Mouse (Mus musculus) liver, embryonic 15.5 days (tissue): ENCODE data around the gene Nid1. TPM values are rescaled to one million over a fixed set of nuclear protein-coding genes. Genes with fewer than 3 reads are reported as not detected.

Source experiments
- ATAC-seq: fragments of 200-750 bp; cut with Nextera tagmentation; 2 replicates; pipeline ENCODE4 v1.8.0; 2017; ENCODE audit warnings: moderate number of reproducible peaks, mild to moderate bottlenecking, moderate library complexity; ENCODE audit not compliant: insufficient read depth
- H3K27ac ChIP-seq: fragments of 300-500 bp; sonication (generic); replicated peaks from 2 replicates; pipeline ENCODE4 v1.5.1; 2015; ENCODE audit warnings: mild to moderate bottlenecking, inconsistent platforms
- H3K27me3 ChIP-seq: fragments of 300-500 bp; sonication (generic); 2 replicates; pipeline ENCODE4 v1.6.1; 2015; ENCODE audit warnings: mild to moderate bottlenecking, inconsistent platforms
- H3K36me3 ChIP-seq: fragments of 300-500 bp; sonication (generic); replicated peaks from 2 replicates; pipeline ENCODE4 v1.6.1; 2015; ENCODE audit warnings: moderate library complexity, mild to moderate bottlenecking, inconsistent platforms
- H3K4me1 ChIP-seq: fragments of 300-500 bp; sonication (generic); replicated peaks from 2 replicates; pipeline ENCODE4 v1.6.1; 2015; ENCODE audit warnings: inconsistent platforms
- H3K4me2 ChIP-seq: fragments of 300-500 bp; sonication (generic); 2 replicates; pipeline ENCODE4 v1.6.1; 2015; ENCODE audit warnings: moderate library complexity, mild to moderate bottlenecking, inconsistent platforms
- H3K4me3 ChIP-seq: fragments of 300-500 bp; sonication (generic); replicated peaks from 2 replicates; pipeline ENCODE4 v1.5.1; 2015; ENCODE audit warnings: mild to moderate bottlenecking, inconsistent platforms
- H3K9ac ChIP-seq: fragments of 300-500 bp; sonication (generic); 2 replicates; pipeline ENCODE4 v1.6.1; 2015; ENCODE audit warnings: moderate library complexity, mild to moderate bottlenecking, inconsistent platforms
- H3K9me3 ChIP-seq: fragments of 300-500 bp; sonication (generic); replicated peaks from 2 replicates; pipeline ENCODE4 v1.6.1; 2016; ENCODE audit warnings: inconsistent platforms
- WGBS: fragments of 180-500 bp; shearing (Covaris S2); methylation state at CpG from one replicate; pipeline ENCODE4 v1.1.7; 2015; ENCODE audit warnings: mixed read lengths; ENCODE audit not compliant: insufficient replicate concordance; 5-methylcytosine and 5-hydroxymethylcytosine counted together
- polyA plus RNA-seq: library from polyadenylated mRNA; unstranded; fragments of >200 nt; fragmentation: Nextera tagmentation; extraction: Ambion mirVana; gene quantifications from 2 replicates; pipeline ENCODE4 v1.2.1, GENCODE M21; 2015

Gene Nid1
- polyA plus RNA-seq, 1 experiment from 2014 or later = 26.3 TPM

DNA sequence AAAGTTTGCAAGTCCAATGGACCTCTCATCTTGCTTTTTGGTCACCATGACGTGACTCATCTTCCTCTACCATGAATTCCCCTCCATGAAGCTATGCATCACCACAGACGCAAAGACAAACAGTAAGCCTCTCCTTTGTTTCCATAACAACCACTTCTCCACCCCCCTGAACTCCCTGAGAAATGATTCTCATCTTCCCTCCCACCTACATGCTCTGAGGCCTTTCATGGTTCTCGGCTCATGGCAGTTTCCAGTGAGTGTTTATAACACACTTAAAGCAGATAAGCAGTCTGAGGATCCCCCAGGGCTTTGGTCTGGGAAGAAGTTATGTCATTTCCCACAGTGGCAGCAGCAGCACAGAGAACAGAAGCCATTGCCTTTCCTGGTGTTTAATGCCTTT lies 56.2 kb downstream of the Nid1 start:
- H3K4me1 ChIP-seq = no peaks in the 10 kb centered on the region
- no peak overlapping the region for H3K4me3 ChIP-seq
- 43% methylated on average over 3 of the region's 3 CpGs for WGBS
- no peaks in the 10 kb centered on the region for H3K36me3 ChIP-seq
- ATAC-seq = no peak
- H3K9me3 ChIP-seq = no peaks in the 10 kb centered on the region
- no peak overlapping the region for H3K9ac ChIP-seq
- H3K27me3 ChIP-seq = no peaks in the 10 kb centered on the region
- H3K27ac ChIP-seq = no peak overlapping the region
- no peak overlapping the region for H3K4me2 ChIP-seq

DNA sequence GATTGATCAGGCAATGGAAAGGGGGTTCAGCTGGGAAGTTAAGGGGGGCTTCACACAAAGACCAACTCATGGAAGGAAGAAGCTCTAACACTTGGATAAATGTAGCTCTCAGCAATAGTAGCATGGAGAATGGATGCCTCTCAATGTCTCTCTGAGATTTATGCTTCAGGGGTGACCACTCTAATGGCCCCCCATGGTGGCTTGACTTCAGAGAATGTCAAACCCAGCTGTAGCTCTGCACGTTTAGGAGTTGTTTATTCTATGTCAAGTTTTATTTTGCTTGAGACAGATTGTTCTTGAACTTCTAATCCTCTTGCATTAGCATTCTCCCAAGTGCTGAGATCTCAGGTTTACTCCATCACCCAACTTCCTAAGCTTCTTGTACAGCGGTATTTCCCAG lies 60.7 kb downstream of the Nid1 start:
- Histone ChIP-seq H3K4me2 (no peak overlapping the region), H3K4me3 (no peak overlapping the region), H3K27ac (no peak overlapping the region), H3K9me3 (no peaks in the 10 kb centered on the region), H3K9ac (no peak overlapping the region), H3K36me3 (no peaks in the 10 kb centered on the region; the same call in none of the 2 replicates), H3K27me3 (no peaks in the 10 kb centered on the region), H3K4me1 (no peaks in the 10 kb centered on the region)
- no peak for ATAC-seq
- 60% methylated on average over 2 of the region's 2 CpGs for WGBS

DNA sequence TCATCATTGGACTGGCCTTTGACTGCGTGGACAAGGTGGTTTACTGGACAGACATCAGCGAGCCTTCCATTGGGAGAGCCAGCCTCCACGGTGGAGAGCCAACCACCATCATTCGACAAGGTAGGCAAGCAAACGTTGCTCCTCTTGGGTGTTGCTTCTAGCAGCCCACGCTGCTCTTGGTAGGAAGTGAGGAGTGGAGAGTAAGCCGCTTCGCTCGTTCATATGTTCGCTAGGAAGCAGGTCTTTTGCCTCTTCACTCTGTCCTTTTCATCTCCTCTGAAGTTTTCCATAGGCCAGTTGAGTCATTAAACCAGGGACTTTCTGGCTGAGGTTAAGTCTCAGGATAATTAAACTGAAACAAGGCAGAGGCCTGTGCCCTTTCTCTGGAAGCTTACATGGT lies 65.1 kb downstream of the Nid1 start:
- H3K27ac ChIP-seq = no peak overlapping the region
- H3K27me3 ChIP-seq = no peaks in the 10 kb centered on the region
- no peak overlapping the region for H3K4me3 ChIP-seq
- H3K9ac ChIP-seq = no peak overlapping the region
- no peaks in the 10 kb centered on the region for H3K9me3 ChIP-seq
- H3K36me3 ChIP-seq = peaks cover 4% of the 10 kb centered on the region
- no peak overlapping the region for H3K4me2 ChIP-seq
- WGBS = 75% methylated on average over 10 of the region's 10 CpGs
- no peak for ATAC-seq
- H3K4me1 ChIP-seq = no peaks in the 10 kb centered on the region

DNA sequence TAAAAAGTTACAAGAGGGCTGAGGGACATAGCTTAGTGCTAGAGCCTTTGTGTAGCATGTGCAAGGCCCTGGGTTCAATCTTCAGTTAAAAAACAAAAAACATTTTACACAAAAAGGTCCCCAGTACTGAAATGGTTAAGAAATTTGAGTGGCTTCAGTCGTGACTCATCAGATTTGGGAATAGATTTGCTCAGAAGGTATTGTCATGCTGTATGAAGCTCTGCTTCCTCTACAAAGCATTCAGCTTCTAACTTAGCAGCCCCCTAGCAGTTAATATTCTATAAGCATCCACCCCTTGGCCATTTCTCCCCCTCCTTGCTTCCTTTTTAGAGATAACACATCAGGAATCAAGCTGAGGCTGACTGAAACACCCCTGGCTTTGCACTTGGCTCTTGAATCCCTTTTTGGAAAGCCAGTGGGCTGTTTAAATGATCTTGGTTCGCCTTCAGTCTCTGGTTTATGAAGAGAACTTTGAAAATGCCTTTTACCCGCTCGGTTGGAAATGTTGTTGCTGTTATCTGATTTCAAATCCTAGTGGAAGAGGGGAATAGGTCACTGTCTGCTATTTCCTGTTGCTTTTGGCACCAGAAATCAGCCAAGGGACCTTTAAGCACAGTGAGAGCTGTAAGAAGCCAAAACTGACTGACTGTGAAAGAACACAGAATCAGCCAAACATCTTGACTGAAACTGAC lies 66.5 kb downstream of the Nid1 start:
- no peak for ATAC-seq
- H3K36me3 ChIP-seq = peaks cover 4% of the 10 kb centered on the region
- no peak overlapping the region for H3K9ac ChIP-seq
- H3K27me3 ChIP-seq = no peaks in the 10 kb centered on the region
- 41% methylated on average over 4 of the region's 4 CpGs for WGBS
- no peaks in the 10 kb centered on the region for H3K9me3 ChIP-seq
- no peak overlapping the region for H3K27ac ChIP-seq
- no peak overlapping the region for H3K4me2 ChIP-seq
- H3K4me3 ChIP-seq = no peak overlapping the region
- H3K4me1 ChIP-seq = no peaks in the 10 kb centered on the region

DNA sequence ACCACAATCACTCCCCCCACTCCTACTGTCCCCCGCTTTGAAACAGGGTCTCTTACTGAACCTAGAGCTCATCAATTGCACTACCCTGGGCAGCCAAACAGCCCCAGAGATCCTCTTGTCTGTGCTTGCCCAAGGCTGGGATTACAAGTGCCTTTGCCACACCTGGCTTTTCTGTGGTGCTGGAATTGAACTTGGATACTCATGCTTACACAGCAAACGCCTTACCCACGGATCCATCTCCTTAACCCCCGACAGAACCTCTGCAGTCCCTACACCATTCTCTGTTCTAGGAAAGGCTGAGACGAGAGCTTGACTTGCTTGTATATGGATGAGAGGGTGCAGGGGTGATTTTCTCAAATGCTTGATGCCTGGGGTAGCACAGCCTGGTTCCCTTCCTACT lies 67.7 kb downstream of the Nid1 start:
- 54% methylated on average over 5 of the region's 5 CpGs for WGBS
- no peak for ATAC-seq

DNA sequence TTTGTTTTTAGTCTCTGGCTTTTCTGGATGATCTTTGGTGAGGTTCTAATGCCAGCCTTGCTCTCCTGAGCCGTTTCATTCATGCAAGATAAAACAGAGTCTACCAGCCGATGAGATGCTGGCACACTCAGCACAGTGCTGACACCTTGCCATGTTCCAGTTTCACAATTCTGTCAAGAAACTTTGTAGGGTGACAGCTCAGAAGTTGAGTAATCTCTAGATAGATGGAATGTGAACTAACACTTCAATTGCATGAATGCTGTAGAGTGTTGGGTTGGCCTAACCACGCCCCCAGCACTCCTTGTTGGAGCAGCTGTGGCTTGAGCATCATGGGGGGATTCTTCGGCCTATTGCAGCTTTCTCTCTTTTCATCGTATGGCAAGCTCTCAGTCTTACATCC lies 69.2 kb downstream of the Nid1 start:
- H3K27me3 ChIP-seq = no peaks in the 10 kb centered on the region
- H3K4me2 ChIP-seq = no peak overlapping the region
- no peaks in the 10 kb centered on the region for H3K4me1 ChIP-seq
- no peaks in the 10 kb centered on the region for H3K9me3 ChIP-seq
- H3K9ac ChIP-seq = no peak overlapping the region
- WGBS = 69% methylated on average over 5 of the region's 5 CpGs
- ATAC-seq = no peak
- no peak overlapping the region for H3K27ac ChIP-seq
- H3K36me3 ChIP-seq = peaks cover 4% of the 10 kb centered on the region
- H3K4me3 ChIP-seq = no peak overlapping the region

More for the DNA sequence above, 67.7 kb downstream of the Nid1 start:
- Histone ChIP-seq H3K9ac (no peak overlapping the region), H3K4me1 (no peaks in the 10 kb centered on the region), H3K36me3 (peaks cover 4% of the 10 kb centered on the region), H3K4me3 (no peak overlapping the region), H3K4me2 (no peak overlapping the region), H3K27me3 (no peaks in the 10 kb centered on the region), H3K9me3 (no peaks in the 10 kb centered on the region), H3K27ac (no peak overlapping the region)

DNA sequence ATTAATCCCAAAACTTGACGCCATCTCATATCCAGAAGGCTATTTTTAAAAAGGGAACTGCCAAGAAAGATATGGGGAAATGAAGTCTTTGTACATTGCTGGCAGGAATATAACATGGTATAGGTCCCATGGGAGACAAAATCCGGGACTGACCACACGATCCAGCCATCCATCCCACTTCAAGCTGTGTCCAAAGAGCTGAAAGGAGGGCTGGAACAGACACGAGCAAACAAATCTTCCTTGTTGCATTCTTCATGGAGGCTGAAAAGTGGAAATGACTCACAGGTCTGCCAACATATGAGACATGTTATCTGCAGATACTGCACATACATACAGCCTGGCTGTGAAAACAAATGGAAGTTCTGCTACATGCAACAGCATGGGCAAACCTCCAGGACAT lies 77.5 kb downstream of the Nid1 start:
- Histone ChIP-seq H3K9me3 (no peaks in the 10 kb centered on the region), H3K36me3 (no peaks in the 10 kb centered on the region; the same call in 1 of the 2 replicates), H3K4me2 (no peak overlapping the region), H3K4me1 (no peaks in the 10 kb centered on the region), H3K4me3 (no peak overlapping the region), H3K27ac (no peak overlapping the region), H3K27me3 (no peaks in the 10 kb centered on the region), H3K9ac (no peak overlapping the region)
- WGBS = 56% methylated on average over 4 of the region's 4 CpGs
- ATAC-seq = no peak

DNA sequence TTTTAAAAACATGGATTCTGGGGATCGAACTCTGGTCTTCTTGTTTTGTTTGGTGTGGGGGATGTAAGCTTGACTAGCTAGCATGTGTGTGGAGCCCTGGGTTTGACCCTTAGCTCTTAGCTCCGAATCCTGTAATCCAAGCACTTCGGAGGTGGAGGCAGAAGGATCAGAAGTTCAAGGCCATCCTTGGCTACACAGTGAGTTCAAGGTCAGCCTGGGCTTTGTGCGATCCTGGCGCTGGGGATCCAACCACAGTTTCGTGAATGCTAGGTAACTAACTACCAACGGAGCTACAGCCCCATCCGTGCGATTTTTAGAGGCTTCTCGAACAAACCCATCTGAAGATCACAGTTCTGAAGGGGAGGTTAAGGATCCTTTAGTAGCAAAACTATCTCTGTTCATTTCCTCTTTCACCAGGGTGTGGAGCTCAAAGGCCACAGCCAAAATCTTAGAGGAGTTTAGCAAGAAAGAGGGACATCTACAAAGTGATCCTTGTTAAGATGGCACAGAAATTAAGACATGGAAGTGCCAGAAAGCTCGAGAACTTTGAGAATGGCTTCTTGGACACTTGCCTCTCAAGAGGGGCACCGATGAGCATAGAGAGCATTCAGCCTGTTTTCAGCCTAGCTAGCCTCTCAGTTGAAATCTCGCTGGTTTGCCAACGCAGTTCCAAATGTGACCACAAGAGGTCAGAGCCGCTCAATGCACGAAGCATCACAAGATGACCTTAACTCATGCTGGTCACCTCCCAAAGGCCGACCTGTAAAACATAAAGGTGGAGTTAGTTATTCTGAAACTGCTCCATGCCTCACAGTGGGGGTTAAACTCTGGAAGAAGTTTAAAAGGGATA lies 79.2 kb downstream of the Nid1 start:
- H3K9me3 ChIP-seq = no peaks in the 10 kb centered on the region
- no peak overlapping the region for H3K4me3 ChIP-seq
- no peaks in the 10 kb centered on the region for H3K27me3 ChIP-seq
- H3K9ac ChIP-seq = no peak overlapping the region
- H3K27ac ChIP-seq = no peak overlapping the region
- WGBS = 35% methylated on average over 17 of the region's 17 CpGs
- no peak overlapping the region for H3K4me2 ChIP-seq
- no peaks in the 10 kb centered on the region for H3K4me1 ChIP-seq
- H3K36me3 ChIP-seq = no peaks in the 10 kb centered on the region
- ATAC-seq = peak; percentile 40

DNA sequence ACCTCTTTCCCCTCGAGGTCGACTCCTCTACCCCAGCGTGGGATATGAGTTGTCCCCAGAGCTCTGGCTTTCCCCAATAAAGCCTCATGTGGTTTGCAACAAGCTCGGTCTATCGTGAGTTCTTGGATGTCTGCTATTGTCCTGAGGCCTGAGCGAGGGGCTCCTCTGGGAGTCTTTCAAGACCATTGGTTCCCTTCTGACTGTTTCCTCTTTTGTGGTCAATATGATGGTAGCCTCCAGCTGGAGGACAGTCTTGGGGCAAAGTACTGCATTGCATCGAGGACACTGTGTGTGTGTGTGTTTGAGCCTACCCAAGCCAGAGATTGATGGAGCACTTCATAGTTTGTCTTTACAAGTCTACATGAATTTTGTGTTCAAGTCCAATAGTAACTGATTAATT lies 80.8 kb downstream of the Nid1 start:
- no peak for ATAC-seq
- no peak overlapping the region for H3K27ac ChIP-seq
- no peaks in the 10 kb centered on the region for H3K36me3 ChIP-seq
- H3K4me2 ChIP-seq = no peak overlapping the region
- H3K9ac ChIP-seq = no peak overlapping the region
- no peaks in the 10 kb centered on the region for H3K27me3 ChIP-seq
- WGBS = 21% methylated on average over 7 of the region's 7 CpGs
- no peaks in the 10 kb centered on the region for H3K9me3 ChIP-seq
- H3K4me1 ChIP-seq = no peaks in the 10 kb centered on the region
- H3K4me3 ChIP-seq = no peak overlapping the region

DNA sequence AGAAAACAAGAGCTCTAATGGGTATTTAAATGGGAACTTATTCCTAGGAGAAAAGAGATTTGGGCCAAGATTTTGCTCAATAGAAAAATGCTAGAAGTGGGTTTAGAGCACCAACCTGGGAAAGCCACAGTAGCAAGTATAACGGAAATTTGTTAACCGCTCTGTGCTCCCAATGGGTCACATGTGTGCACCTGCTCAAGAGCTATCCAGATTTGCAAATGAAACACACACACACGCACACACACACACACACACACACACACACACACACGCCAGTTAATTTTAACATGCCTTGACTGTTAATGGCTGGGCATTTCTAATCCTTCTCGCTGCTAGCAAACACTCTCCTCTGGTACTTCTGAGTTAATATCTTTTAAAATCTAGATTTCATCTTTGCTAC lies 83.1 kb downstream of the Nid1 start:
- no peak for ATAC-seq
- Histone ChIP-seq H3K9me3 (no peaks in the 10 kb centered on the region), H3K4me2 (no peak overlapping the region), H3K27me3 (no peaks in the 10 kb centered on the region), H3K4me3 (no peak overlapping the region), H3K36me3 (no peaks in the 10 kb centered on the region), H3K9ac (no peak overlapping the region), H3K27ac (no peak overlapping the region), H3K4me1 (peaks cover 3% of the 10 kb centered on the region; the same call in 1 of the 2 replicates)
- 74% methylated on average over 5 of the region's 5 CpGs for WGBS

DNA sequence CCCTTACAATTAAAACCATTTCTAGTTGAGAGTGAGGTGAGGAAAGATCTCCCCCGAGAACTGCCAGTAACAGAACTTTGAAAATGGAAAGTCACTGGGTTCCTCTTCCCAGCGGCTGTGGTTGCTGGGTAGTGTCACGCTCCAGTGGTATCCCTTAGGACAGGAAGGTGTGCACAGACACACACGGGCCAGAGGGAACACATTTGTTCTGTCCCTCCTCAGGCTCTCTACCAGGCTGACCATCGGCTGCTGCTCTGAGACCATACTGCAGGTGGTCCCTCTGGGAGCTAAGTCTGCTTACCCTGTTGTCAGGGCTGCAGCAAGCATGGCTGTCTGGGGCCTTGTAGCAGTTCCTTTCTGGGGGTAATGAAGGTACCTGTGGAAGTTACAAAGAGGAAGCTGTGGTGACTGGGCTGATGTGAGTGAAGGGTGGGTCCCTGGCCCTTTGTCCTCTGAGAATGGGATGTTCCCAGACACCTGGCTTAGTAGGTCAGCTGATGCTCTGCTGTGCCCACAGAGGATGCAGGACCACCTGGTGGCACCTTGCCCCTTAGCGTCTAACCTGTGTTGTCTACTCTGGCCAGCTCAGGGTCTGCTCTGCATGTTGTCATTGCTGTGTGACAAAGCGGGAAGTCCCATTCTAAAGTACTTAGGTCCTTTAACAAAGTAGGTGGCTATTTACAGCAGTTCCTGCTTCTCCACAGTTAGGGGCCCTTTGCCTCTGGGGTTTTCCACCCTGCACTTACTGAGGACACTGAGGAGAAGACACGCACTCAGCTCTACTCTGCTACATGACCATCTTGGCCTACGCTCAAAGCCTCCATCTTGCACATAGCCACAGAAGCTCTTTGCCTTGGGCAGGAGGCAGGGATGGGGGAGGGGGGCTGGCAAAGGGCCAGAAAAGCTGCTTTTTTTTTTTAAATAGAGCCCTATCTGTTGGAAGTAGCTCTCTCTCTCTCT lies 86.6 kb downstream of the Nid1 start:
- Histone ChIP-seq H3K9me3 (no peaks in the 10 kb centered on the region), H3K36me3 (no peaks in the 10 kb centered on the region), H3K27ac (peak overlapping the region; percentile 55; the same call in 1 of the 2 replicates), H3K4me2 (no peak overlapping the region), H3K9ac (no peak overlapping the region), H3K27me3 (no peaks in the 10 kb centered on the region), H3K4me3 (no peak overlapping the region), H3K4me1 (peaks cover 3% of the 10 kb centered on the region)
- 44% methylated on average over 9 of the region's 9 CpGs for WGBS
- peak; percentile 40; the same call in 1 of the 2 replicates for ATAC-seq
